Mouse (Mus musculus) fat pad, adult 2 months (tissue): ENCODE data around the gene Arhgap17.

Source experiments
- DNase-seq: peaks from one replicate; pipeline ENCODE4 v3.0.0-alpha.2; 2011; ENCODE audit warnings: low read depth, low spot score; ENCODE audit errors: extremely low read depth

Gene Arhgap17

DNA sequence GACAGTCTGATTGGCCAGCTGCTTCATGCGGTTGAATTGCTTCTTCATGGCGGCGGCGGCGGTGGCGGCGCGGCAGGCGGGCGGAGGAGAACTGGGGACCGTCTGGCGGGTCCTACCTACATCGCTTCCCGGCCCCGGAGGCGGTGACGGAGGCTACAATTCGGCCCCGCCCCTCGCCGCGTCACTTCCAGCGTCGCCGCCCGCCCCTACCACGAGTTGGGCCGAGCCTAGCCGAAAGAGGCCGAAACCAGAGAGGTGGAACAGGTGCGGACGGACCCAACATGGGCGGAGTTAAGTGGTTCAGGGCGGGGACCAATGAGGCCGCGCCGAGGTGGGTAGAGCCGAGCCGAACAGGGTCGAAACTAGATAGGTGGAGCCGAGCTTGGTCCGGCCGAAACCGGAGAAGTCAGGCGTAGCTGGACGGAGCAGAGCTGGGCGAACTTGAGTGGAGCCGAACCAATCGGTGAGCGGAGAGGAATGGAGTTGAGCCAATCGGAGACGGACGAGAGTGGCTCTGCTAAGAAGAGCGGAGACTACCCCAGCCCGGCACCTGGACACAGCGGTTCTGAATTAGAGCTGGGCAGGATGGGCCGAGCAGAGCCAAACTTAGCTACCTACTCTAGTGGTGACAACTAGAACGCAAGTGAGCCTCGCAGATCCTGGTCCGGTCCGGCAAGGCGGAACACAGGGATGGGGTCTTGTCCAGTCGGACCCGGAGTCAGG, at the start of gene Arhgap17, which contains the start of gene Lcmt1:
Gene Arhgap17 (minus strand): TSS at position 157 of the 723 bp plus-strand sequence.
Gene Lcmt1 (plus strand): TSS at position 26 of the 723 bp plus-strand sequence.
- peak; percentile 79 for DNase-seq

DNA sequence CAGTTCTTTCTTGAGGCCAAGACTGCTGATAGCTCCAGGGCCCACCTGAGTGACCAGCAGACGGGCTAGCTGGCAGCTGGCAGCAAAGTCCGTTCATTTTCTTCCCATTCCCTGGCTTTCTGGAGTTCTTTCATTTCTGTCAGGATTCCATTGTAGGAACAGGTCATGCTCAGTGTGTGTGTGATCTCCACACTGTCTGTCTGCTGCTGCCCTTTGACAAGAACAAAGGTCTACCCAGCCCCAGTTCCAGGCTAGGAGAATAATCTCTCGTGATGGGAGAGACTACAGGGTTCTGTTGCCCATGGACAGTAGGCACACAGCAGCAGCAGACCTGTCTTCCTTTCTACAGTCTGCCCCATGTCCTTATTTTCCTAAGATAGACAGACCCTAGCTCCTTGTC, 47.9 kb upstream of the Arhgap17 start:
- no peak for DNase-seq

DNA sequence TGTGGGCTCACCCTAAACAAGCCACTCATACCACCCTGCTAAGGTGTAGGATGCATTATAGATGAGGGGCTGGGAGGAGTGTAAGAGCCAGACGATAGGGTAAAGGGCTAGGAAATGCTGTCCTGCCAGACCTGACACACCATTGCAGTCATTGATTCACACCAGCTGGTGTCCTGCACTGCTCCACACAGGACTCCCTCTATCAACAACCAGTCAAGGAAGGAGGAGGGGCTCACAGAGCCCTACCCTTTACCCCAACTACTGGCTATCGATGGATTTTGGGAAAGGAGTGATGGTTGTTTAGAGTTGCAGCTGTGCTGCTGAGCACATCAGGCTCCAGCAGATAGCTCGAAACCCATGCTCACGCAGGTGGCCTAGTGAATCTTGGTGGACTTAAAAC, 47.1 kb upstream of the Arhgap17 start:
- DNase-seq = no peak

DNA sequence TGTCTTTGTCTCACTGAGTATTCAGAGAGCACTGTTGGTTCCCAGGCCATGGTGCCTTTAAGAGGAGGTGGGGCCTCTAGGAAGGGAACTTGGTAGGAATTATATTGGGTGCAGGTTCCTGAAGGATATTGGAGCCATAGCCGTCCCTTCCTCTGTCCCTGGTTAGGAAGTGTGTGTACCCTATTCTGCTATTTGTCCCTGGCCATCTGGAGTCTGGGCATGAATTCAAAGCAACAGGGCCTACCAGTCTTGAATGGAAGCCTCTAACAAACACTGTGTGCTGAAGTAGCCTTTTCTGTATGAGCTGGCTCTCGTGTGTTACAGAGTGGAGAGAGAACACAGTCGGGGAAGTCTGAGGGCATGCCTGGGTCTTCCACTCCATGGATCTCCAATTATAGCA, 42.4 kb upstream of the Arhgap17 start:
- DNase-seq = no peak

DNA sequence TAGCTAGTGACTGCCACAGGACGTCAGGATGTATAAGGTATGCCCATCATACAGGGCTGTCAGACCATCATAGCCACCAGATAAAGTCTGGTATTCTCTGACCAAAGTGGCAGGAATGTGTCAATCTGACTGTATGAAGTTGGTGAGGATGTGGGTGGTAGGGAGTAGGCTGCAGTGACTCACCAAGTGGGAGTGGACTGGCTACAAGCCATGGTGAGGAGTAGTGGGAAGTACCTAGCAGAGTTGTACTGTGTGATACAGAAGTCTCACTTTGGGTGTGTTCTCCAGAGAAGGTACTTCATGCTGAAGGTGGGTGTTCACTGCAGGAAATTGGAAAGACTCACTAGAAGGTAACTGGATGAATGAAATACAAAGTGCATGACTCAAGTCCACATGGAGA, 41.4 kb upstream of the Arhgap17 start:
- no peak for DNase-seq

DNA sequence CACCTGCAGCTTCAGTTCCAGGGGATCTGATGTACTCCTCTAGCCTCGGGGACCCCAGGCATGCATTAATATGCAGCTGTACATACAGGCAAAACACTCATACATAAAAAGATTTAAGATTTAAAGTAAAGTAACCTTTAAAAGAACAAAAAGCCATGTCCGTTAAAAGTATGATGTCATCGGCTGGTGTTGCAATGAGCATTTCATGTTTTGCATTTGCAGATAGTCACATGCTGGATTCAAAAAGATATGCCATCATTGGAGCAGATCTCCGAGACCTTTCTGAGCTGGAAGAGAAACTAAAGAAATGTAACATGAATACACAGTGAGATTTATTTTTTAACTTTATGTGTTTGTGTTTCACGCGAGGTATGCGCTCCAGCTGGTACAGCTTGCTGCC, 40.8 kb upstream of the Arhgap17 start:
- DNase-seq = no peak

DNA sequence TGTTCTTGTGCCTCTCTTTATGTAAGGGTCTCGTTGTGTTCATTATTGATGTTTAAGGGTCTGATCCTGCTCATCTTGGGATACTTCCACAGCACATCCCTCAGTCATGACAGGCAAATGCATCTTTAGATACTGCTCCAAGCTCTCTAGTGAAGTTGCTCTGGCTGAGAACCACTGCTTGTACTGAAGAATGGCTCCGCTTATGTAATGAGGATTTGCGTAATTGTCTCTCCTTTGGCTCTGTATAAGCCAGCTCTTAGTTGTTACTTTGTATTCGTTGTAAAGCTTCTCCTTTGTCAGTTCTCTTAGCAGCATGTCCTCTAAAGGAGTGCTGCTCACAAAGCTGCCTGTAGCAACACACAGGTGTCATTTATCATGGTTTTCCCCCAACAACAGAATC, 37.3 kb upstream of the Arhgap17 start:
- DNase-seq = no peak

DNA sequence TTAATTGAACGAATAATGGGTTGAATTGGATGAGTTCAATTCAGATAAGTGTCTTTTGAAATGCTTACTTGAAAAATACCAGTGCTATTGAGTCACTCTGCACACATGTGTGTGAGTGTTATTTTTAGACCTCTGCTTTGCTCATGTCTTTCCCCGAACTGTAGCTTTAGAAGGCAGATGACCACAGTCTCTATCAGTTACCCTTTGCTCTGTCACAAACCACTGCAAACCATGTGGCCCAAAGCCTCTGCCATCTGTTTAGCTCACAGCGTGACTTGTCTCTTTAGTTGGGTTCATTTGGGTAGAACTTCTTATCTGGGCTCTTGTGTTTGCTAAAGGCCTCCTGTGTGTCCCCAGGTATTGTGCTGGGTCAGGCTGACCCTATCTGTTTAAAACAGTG, 35.9 kb upstream of the Arhgap17 start:
- DNase-seq = no peak

DNA sequence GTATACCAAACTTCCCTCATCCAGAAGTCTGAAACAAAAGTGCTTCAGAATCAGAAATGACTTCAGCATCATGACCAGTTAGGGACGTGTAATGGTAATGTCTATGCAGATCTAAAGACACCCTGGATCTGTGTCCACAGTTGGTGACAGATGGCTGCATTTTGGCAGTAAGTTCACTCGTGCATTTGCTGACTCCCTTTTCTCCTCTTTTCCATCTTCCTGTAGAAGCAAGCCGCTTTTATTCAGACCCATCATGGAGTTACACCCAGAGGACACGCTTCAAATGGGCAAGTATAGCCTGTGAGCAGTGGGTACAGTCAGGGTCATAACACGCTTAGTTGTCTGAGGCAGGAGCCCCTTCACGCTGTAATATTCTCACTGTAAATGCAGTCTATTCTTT, 34.5 kb upstream of the Arhgap17 start:
- no peak for DNase-seq

DNA sequence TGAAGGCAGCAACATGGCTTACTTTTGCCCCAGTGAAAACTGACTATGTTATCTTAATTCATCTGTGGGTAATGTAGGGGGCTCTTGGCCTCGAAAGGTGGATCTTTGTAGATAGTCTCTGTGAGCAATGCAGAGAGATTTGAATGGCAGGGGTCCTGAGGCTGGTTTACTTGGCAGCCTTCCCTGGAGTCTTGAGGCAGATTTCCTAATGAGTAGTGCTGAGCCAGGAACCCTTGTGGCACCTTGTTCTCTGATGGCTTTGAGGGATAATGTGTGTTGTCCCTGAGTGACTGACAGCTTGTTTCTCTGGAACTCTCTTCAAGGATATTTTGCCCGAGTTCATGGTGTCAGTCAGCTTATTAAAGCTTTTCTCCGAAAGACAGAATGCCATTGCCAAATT, 31.4 kb upstream of the Arhgap17 start:
- DNase-seq = no peak

DNA sequence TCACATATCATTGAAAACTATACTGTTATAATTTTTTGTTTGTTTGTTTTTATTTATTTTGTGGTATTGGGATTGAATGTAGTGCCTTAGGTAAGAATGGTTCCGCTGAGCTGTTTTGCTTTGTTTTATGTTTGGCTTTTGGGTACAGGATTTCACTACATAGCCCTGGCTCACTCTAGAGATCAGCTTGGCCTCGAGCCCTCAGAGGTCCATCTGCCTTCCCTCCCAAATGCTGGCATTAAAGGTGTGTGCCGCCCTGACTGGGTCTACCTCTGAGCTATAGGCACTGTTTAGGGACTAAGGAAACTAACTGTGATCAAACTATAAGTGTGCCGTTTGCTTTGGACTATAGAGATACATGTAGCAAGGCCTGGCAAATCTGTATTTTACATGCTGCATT, 29.6 kb upstream of the Arhgap17 start:
- no peak for DNase-seq

DNA sequence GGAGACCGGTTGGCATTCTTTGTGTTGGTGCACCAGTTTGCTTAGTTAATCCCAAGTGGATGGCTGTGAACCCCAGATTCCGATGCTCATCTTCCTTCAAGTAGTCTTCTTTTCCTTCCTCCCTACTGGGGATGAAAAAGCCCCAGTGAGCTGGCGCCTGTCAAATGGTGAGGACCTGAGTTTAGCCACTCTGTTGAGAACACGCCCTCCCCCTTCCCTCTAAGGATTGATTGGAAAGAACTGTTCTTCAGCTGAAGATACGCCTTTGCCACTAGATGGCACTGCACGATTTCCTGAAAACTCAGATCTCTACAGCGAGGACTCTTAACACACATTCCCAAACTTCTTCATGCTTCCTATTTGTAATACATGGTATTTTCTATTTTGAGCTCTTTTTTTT, 29.1 kb upstream of the Arhgap17 start:
- DNase-seq = no peak

DNA sequence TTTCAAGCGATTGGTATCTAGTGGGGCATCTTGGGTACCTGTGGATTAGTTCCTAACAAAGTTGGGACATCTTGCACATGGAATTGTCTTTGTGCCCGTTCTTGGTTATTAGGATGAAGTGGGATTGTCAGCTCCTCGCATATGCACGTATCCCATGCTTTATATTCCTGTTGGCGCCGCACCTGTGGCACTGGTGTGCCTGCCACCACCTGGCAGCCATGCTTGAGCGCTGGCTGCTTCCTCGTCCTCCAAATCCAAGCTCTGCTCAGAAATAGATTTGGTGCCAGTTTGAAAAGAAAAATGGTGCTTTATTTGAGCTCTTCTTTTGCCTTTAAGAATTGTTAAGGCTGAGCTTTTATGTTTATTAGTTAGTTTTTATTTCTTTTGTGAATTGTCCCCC, 28.2 kb upstream of the Arhgap17 start:
- DNase-seq = no peak

DNA sequence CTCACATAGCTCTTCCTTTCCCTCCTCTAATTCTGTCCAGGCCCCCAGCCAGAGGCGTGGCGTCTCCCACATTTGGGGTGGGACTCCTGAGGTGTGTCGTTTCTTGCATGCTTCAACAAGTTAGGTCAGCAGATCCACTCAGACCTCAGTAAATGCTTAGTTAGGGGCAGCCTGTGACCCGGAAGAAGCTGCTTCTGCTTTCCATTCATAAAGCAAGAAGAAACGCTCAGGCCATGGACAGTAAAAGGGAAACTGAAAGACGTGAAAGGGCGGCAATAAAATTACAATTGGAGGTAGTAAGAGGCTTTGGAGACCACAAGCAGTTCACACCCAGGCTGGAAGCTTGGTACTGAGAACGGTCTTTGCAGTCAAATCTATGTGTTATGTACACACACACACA, 27.7 kb upstream of the Arhgap17 start:
- DNase-seq = no peak

DNA sequence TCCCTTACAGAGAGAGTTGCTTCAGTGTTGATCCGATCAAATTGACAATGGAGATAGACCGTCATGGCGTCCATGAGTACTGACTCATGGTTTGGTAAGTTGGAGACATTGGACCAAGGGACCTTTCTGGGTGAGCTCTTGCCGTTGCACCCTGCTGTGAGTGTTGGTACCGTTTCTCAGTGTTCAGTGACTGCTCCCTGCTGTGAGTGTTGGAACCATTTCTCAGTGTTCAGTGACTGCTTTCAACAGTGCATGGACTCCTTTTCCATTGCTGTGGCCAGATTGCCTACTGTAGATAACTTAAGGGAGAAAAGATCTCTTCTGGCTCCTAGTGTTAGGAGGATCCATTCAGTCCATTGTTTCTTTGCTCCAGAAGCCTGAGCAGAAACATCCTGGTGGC, 27.2 kb upstream of the Arhgap17 start:
- no peak for DNase-seq

DNA sequence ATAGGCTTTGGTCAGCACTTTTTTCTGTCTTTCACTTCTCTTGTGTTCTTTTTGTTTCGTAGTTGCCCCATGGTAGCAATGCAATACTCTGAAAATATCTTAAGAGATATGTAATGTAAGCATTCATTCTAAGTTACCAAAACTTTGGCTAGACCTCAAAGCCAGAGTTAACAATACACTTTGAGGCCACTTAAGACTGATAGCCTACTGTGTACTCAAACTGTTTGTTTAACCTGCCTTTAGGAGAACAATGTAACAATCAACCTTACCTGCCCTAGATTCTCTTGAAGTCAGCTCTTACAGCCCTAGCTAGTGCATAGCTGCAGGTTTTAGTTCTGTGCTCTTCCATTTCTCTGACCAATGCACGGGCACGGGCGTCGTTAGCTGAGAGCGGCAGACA, 24.6 kb upstream of the Arhgap17 start:
- no peak for DNase-seq

DNA sequence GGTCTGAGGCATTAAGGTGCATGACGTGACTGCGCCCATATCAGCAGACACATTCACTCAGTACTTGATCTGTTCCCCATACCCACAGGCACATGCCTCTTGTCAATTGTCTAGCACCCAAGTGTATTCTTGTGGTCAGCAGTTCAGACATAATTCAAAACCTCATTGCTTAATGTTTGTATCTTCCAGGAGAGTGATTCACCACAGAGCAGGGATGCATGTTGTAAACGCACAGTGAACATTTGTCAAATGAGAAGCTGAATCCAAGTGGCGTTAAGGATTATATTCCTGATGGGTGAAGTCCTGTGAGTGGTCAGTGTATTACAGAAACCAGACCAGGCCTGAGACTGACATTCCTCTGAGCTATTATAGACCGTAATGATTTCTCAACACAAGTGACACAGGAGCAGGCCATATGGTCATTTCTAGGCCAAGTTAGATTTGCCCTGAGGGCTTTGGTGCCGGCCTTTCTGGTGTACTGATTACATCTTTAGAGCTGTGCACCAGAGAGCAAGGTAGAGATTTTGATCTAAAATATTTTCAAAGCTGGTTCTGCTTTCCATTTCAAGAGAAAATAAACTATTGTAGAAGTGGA, 20.1 kb upstream of the Arhgap17 start:
- DNase-seq = no peak

DNA sequence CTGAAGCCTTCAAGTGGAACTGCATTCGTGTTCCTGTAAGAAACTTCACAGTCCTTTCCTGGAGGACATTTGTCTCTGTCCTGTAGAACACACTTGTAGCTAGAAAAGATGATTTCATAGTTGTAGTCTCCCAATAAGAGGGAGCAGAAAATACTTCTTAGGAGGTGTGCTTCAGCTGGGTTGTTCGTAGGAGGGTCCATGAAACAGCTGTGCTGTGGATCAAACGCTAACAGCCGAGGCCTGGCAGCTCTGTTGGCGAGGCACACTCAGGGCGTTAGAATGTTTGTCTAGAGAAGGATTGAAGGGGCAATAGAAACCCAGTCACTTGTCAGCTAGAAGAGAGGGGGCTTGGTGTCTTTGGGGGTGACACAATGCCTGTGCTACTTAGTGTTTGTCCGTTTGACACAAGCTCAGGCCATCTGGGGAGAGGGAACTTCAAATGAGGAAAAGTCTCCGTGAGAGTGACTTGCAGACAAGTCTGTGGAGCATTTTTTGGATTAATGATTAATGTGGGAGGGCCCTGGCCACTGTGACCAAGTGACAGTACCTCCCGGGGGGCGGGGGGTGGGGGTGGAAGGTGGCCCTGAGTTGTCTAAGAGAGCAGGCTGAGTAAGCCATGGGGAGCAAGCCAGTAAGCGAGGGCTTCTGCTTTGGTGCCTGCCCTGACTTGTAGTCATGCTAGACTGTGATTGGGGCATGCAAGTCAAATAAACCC, 16.1 kb upstream of the Arhgap17 start:
- DNase-seq = no peak

DNA sequence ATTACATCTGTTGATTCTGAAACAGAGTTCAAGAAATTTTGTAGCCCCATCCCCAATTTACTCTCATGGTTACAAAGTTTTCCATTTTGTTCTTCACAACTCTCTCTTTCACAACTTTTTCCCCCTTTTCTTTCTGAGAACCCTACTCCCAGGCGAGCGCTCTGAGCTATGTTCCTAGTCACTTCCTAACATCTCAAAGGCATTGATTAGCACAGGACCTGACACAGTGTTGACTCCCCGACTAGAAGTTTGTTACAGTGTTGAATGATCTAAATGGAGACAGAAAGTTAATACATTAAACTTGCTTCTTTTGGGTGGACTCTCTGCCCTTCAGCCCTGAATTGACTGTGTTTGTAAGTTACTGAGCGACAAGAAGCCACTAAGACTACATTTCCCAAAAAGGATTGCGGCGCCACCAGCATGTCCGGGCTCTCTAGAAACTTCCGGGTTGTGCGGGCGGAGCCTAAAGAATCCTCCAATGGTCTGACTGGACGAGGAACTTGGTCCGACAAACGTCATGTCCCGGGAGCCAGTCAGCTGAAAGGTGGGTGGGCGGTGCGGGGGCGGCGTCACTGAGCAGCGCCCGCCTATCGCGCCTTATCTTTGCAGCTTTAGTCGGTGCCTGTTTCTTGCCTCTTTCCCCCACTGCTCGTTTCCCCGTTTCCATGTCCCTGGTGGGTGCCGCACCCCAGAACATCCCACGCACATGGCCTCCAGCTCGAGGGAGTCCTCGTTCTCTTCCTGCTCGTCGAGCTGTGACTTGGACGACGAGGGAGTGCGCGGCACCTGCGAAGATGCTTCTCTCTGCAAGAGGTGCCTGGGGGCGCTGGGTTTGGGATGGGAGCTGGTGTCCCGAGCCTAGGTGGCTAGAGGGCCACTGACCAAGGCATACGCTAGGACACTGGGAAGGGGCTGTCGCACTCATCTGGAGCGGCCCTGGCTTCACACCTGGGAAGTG, 8.0 kb upstream of the Arhgap17 start:
- DNase-seq = peak; percentile 82

DNA sequence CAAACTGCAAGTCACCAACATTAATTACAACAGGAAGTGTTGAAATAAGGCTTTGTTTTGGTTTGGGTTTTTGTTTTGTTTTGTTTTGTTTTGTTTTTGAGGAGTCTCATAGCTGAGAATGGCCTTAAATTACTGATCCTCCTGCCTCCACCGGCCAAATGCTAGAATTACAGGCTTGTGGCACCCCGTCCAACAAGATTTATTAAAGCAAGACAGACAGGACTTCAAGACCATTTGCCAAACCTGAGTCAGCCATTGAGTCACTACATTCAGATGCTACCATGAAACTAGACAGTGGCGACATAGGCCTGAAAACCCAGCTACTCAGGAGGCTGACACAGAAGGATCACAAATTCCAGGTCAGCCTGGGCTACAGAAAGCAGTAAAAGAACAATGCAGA, 1.8 kb upstream of the Arhgap17 start:
- peak; percentile 49 for DNase-seq

DNA sequence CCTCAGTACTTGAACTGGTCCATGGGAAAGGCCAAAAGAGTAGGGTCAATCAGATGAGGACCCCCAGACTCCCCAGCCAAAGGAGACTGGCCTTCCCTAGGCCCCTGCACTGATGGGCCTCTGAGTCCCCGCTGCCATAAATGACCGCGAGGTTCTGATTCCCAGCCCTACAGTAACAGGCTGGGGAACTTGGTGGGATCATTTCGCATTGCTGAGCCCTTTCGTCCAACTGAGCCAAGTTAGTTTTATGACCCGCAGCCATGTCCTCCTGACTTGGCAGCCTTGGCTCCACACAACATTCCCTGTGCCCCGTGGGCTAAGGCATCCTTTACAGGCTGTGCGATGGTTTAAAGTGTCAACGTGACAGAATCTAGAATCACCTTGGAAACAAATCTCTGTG, 985 bp upstream of the Arhgap17 start:
- DNase-seq = no peak
